Mouse (Mus musculus) thymus, postnatal 36 days (tissue): Measurements from ENCODE around the gene Lnpk.

Source experiments
- DNase-seq, 2 experiments: peaks; one replicate each; pipeline ENCODE4 v3.0.0; 2022; ENCODE audit warnings: mixed read lengths in 2 of 2

The Lnpk gene

DNA sequence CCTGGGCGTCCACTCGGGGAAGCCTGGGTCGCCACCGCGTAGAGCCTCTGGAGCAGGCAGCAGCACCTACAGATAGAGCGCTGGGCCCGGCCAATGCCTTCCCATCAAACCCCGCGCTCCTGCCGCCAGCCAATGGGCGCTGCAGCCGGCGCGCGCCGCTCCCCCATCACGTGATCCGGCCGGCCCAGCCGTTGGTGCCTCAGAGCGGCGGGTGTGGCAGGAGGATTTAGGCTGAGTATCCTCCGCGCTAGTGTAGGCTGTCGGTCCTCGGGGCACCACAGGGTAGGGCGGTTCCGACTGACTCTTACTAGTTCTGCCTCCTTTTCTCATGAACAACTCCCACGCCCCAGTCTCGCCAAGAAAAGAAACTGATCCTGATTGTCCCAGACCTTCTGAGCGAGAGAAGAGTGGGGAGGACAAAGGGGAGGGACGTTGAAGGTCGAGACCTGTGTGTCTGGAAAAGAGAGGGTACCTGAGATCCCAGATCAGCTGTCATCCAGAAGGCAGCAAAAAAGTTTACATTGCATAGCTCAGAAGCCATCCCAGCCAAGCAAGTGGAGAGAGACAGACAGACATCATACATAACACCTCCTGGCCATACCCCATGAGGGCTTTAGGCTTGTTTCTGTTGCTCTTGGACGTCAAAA, at the start of gene Lnpk:
TSS of gene Lnpk (minus strand) at position 593 of the 647 bp plus-strand sequence.
- DNase-seq, result peak; percentile 90 to 93

GRCm38 (mm10) chr2:74620368-74620767, 41.1 kb upstream of the Lnpk start:
- no peak for DNase-seq

DNA sequence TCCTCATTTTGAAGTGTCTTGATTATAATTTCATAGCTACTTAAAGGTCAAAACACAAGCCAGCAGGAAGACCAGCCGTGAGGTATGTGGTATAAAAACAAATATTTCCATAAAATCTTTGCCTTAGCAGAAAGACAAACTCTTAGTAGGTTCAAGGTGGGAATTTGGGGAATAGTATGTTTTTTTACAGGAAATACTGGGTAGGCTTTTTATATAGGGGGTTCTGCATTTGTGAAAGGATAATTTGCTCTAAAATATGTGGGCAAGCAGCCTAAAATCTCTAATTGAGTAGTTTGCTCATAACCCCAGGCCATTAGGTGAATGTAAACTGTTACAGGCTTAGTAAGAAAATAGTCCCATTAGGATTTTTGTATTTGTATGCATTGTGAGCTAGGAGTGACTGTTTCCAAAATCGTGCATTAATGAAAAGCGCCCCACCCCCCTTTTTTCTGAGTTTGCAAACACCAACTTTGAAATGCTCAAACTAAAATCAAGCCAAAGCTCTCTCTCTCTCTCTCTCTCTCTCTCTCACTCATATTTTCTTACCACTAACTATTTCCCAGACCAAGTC, 40.5 kb upstream of the Lnpk start:
- no peak for DNase-seq

GRCm38 (mm10) chr2:74617706-74618105, 38.5 kb upstream of the Lnpk start:
- DNase-seq, result no peak

- no peak for DNase-seq
These were observed 32.2 kb upstream of the Lnpk start for GRCm38 (mm10) chr2:74611406-74611805.

DNA sequence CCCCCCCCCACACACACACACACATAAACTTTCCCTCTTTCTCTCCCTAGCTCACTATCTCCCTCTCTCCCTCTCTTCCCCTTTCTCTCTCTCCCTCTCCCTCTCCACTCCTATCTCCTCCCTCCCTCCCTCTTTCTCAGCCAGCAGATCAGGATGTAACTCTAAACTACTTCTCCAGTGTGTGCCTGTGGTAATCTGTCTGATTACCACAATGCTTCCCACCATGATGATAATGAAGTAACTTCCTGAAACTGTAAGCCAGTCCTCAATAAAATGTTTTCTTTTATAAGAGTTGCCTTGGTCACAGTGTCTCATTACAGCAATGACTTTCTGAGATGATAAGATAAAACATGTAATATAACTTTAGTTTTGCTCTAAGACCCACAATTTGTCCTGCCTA, 30.1 kb upstream of the Lnpk start:
- no peak for DNase-seq

DNA sequence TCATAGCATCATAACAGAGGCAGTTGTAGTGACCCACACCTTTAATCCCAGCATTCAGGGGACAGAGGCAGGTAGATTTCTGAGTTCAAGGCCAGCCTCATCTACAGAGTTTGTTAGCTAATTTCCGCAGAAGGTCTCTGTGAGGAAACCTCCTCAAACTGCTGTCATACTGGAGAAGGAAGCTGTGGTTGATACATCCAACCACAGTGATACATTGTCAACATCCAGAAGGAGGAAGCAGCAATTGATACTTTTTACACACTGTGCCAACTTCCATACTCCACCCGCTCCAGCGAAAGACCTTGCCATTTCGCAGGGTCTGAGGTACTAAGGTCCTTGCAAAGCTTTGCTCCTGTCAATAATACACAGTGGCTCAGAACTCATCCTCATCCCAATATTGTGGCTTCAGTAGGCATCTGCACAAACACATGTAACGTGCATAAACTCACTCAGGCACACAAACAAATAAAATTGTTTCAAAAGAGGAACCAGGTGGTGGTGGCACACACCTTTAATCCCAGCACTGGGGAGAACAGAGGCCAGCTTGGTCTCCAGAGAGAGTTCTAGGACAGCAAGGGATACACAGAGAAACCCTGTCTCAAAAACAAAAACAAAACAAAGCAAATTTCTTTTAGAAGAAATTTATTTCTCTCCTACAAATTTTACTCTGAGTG, 27.0 kb upstream of the Lnpk start:
- no peak for DNase-seq

DNA sequence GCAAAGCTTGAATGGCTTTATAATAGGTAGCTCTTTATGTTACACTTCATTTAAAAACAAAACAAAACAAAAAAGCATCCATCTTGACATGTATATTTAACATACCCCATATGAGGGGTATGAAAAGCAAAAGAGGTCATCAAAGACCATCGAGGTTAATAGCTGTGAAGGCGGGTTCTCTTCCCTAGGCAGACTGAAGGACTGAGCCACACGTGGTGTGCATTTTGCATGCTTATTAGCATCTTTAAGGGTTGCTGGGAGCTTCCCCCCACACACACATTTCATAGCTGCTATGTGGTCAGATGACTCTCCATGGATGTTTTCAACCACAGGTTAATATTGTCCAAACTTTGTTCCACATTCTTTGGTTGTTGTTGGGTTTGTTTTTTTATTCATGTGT, 24.8 kb upstream of the Lnpk start:
- no peak for DNase-seq

GRCm38 (mm10) chr2:74602483-74602882, 23.2 kb upstream of the Lnpk start:
- no peak for DNase-seq

DNA sequence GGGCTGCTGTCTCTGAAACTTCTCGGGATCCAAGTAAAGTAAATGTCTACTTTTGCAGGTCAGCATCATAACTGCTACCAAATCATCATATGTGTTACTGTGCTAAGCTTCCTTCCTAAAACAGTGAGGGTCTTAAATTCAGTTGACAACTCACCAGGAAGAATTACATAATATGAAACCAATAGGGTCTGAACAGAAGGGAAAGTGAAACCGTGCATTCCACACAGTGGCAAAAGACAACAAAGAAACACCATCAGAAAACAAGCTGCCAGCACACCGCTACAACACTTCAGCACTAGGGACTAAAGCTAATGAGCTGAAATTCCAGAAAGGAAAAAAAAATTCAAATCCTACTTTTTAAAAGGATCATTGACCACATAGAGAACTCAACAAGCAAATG, 17.9 kb upstream of the Lnpk start:
- DNase-seq, result no peak

DNA sequence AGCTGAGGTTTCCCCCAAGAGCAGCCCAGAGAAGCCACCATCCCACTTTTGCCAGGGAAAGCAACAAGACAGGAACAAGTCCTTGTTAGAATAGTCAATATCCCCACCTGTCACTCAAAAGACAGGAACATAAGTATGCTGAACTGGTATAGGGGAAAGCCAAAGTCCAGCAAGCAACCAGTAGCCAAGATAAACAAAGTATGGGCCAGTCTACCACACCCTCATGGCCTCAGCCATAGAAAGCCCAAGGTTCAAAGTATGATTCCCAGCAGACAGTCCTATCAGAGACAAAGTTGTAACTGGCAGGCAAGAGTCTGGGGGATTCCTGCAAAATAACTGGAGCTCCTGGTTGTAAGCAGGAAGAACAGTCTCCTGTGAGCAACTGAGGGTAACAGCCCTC, 16.9 kb upstream of the Lnpk start:
- no peak for DNase-seq

DNA sequence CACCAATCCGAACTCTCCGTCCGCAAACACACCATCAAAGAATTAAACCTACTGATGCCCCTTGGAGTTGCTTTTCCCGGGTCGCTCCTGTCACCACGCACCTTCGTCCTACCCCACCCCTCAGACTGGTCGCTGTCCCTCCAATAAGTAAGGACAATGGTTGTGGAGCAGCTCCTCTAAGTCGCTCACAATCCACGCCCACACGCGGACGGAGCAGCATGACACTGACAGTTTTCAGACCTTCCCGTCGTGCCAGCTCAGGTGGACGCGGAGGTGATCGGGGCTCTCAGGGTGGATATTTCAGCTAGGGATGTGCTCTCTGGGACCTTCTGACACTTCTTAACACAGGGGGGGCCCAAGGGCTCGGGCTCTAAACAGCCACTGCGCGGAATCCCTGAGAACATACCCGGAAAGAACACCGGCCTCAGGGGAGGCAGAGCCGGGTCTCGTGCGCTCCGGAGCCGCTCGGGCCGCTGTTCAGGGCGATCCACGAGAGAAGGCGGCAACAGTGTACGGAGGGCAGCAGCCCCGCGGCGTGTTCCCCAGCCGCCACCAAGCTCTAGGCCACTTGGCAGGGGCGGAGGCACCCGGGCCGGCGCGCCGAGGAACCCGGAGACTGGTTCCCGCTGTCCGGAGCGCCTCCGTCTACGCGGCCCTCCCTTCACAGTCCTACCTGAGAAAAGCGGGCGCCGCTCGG, 941 bp downstream of the Lnpk start:
- DNase-seq, result peak in 1 of 2 experiments; percentile 46

GRCm38 (mm10) chr2:74570390-74570789, 8.8 kb downstream of the Lnpk start:
- DNase-seq, result no peak

GRCm38 (mm10) chr2:74559822-74560221, 19.4 kb downstream of the Lnpk start:
- DNase-seq, result no peak

GRCm38 (mm10) chr2:74559092-74559491, 20.1 kb downstream of the Lnpk start:
- DNase-seq, result no peak

- DNase-seq, result no peak
These were observed 21.8 kb downstream of the Lnpk start for GRCm38 (mm10) chr2:74557451-74557850.

DNA sequence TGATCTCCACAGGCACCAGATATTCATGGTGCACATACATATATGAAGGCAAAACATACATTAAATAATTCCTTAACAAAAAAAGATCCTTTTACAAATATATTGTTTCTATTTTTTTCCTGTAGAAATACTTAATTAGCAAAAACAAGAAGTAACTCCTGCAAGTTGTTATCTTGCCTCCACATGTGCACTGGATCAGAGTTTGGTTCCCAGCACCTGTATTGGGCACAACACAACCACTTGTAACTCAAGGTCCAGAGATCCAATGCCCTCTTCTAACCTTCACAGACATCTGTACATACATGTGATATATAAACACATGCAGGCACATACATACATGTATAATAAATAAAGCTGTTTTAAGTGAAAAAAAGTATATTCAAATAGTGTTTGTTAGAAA, 27.3 kb downstream of the Lnpk start:
- no peak for DNase-seq

GRCm38 (mm10) chr2:74548306-74548705, 30.9 kb downstream of the Lnpk start:
- no peak for DNase-seq

GRCm38 (mm10) chr2:74508302-74508701, 70.9 kb downstream of the Lnpk start:
- DNase-seq, result no peak

- DNase-seq, result no peak
These were observed 72.8 kb downstream of the Lnpk start for GRCm38 (mm10) chr2:74506439-74506838.

- no peak for DNase-seq
These were observed 78.9 kb downstream of the Lnpk start for GRCm38 (mm10) chr2:74500307-74500706.

DNA sequence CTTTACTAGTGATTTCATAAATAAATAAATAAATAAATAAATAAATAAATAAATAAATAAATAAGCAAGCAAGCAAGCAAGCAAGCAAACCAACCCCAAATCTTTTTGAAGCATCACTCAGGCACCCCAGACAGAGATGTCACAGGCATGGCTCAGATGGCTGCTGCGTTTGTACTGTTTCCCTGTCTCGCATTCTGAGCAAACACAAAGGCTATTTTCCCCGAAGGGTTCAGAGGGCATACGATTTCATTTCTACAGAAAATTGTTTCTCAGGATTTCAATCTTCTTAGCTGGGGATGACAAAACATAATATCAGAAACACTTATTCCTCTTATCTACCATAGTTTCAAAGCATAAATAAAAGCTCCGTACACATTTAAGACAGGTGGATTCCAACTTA, 81.4 kb downstream of the Lnpk start:
- no peak for DNase-seq

DNA sequence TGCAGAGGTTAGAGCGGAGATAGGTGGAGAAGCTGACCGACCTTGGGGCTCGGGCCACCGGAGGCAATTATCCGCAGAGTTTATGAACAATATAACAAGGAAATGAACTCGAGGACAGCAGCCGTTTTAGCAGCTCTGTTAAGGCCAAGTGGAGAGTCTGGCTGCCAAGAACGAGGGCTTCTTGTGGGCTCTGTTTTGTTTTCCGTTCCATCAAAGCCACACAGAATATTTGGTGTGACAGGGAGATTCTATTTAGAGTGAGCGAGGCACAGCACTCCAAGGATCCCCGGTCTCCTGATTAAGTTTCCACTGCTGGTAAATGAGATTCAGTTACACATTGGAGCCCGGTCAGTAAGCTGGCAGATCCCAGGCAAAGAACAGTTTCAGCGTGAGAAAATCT, 87.8 kb downstream of the Lnpk start:
- DNase-seq, result no peak

GRCm38 (mm10) chr2:74490186-74490585, 89.0 kb downstream of the Lnpk start:
- DNase-seq, result no peak
